Mouse (Mus musculus): Measurements from ENCODE around the gene Acadl.

The Acadl gene

DNA sequence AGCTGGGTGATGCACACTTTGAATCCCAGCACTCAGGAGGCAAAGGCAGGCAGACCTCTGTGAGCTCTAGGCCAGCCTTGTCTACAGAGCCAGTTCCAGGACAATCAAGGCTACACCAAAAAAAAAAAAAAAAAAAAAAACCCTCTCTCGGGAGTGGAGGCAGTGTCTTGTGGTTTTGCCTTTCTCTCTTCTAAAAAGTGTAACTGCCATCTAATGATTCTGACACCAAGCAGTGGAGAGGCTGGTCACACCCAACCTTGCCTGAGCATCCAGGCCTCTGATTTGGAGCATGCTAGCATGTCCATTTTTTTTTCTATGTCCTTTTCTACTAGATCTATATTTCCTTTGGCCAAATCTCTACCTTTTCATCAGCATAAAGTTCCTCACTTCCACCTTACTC is 23.9 kb downstream of the Acadl start:
- DNase-seq: no peak

DNA sequence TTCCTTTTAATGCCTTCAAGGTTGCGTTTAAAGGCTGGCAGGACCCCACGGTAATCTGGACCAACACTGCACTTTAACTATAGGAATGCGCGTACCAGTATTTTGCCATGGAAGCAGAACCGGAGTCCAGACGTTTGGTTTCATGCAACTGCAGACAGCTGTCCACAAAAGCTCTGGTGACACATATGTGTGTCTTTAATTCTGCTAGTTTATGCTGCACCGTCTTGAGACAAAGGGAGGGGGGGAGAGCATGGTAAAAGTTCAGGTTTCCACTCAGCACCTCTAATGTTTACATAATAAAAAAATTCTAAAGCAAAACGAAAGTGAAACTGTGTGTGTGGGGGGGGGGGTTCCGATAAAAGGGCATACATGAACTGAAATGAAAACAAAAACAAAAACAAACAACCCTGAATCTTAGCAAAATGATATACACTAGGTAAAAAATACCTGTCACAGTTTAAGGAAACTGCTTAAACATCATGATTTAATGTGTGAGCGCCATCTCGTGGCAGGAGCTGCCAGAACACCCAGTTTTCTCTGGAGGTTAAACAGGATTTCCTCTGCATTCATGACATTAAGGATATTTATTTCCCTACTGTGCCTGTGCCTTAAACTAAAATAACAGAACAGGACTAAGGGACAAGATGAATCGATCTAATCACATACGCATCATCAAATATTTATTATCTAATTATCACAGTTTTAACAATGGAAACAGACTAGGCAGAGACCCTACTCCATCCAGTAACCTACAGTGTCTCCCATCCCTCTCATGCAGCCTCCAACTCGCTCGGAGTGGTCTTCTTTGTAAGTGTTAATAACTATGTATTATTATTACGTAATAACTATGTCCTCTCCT is 24.7 kb downstream of the Acadl start:
- peak; percentile 89 for DNase-seq

DNA sequence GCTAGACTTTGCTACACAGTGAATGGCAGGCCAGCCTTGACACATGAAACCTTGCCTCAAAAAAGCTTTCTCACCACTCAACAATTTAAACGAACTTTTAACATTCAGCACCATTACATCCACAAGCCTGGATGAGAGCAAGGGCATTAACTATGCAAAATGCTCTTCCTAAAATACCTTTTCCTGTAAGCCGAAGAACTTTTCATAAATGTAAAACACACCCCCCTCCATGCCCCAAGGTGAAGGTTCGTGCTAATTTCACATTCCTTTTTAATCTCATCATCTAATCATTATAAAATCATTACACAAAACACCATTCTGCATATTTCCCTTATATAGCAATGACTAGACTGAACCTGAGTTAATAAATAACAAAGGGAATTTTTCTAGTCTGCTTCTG is 25.9 kb downstream of the Acadl start:
- DNase-seq: peak; percentile 61

DNA sequence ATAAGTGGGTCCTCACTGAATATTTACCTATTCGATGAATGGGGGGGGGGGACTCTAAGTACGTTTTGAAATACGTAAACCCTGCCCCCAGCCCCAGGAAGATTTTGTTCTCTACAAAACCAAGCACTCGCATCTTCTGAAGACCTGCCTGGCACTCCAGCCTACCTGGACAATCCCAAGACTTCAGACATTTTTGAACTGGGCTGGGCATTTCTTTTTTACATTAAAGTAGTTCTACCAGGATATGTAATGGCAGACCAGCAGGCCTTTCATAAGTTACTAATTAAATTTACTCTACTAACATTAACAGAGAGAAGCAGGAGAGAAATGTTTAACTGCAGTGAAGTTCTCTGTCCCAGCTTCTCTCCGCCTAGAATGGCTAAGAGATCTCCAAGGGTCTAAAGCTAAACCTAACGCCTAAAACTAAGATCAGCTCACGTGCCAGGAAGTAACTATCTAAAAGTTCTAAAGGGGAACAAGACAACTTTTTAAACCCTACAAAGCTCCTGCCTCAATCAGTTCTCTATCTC is 30.4 kb downstream of the Acadl start:
- peak; percentile 87 for DNase-seq

DNA sequence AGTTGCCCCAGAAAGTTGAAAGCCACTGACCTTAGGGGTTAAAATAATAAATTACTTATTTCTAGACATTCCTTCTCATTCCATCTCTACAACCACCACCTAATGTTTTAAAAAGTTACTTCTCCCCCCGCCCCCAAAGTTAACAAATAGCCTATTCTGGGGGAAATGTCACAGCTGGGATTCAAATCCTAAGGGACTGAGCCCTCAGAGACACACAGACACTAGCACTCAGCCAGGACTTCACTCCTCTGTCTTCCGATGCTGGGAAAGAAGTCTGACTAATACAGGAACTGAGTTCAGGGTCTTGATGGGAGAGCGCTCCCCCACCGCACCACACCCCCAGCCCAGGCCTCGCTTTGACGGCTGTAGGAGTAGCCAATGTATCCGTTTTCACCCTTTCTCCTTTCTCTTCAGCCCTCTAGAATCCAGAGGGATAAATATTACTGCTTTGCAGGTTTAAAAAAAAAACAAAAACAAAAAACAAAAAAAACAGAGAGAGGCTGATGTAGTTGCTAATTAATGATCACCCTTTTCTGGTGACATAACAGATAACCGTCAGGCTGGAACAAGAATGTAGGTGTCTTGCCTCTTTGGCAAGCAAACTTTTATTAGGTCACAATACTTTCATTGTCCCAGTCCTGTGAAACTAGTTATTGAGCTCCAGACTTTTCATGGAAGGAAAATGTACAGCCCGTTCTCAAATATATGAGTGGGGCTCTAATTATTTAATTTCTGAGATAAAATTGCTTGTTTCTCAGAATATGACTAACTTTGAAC is 31.1 kb downstream of the Acadl start:
- DNase-seq: peak; percentile 73

DNA sequence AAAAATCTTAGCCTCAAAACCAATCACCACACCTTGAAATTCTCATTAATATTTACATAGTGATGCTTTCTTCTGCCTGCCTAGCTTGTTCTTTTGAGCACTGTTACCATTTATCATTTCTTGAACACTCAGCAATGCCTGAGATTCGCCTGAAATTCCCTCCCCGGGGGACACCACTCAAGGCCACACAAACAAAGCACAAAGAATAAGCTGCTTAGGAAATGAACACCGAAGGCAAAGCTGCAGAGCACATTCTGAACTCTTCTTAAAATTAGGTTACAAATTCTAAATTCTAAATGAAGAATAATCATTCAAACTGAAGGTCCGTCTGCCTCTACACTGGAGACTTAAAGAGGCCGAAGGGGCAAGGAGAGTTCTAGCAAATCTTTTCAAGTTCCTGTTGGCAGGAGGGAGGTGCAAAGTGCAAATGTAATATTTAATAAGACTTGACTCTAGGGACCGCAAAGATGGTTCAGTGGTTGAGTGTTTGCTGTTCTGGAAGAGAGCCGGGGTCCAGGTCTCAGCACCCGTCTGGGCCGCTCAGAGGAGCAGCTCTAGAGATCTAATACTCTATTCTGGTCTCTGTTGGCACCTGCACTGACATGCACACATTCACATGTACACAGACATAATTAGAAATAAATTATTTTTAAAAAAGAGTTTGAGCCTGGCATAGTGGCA is 33.5 kb downstream of the Acadl start:
- peak; percentile 79 for DNase-seq

DNA sequence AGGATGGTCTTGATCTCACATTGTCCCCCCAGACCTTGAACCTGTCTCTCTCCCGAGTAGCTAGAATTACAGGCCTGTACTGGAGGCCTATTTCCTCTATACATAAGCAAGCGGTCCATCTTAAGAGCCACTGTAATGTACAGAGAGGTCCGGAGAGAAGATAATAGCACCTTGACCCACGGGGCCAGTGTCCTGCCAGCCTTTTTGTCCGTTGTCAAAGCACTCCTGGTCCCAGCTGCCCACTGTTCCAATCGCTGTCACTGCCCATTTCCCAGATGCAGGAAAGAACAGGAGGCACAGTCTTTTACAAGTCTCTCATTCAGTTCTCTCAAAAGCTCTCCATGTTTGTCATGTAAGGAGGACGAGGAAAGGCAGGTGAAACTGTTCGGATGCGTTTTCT is 41.1 kb downstream of the Acadl start:
- no peak for DNase-seq

DNA sequence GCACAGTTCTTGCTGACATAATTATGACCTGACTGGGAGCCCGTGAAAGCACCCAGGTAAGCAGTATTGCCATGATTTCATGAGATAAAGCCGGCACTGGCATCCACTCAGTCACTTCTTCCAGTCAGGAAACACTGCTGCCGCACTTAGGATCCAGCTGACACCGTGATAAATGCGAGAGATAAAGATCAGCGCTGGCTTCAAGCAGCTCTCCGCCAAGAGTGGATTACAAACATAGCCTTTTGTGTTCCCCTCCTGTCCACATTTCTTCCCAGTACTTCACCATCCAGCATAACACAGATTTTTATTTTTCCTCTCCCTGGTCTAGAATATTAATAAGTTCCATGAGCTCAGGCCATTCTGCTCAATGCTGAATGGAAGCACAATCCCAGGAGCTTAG is 42.8 kb downstream of the Acadl start:
- peak; percentile 43 for DNase-seq

DNA sequence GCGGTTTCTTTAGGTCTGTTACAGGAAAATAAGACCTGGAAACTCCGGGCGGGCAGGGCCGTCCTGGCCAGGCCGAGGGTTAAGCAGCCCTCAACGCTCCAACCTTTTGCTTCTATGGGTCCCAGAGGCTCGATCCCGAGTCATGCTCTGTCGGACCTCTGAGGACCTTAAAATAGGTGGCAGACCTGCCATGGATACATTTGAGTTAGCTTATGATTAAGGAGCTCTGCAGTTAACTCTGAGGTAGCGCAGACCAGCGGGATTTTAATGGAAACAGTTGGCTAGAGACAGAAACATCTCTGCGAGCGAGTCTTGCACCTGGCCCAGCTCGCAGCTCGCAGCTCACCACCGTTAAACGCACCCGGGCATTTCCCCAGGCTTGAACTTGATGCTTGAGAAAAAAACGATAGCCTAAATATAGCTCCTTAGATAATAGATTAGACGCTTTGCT is 45.2 kb downstream of the Acadl start:
- DNase-seq: no peak

DNA sequence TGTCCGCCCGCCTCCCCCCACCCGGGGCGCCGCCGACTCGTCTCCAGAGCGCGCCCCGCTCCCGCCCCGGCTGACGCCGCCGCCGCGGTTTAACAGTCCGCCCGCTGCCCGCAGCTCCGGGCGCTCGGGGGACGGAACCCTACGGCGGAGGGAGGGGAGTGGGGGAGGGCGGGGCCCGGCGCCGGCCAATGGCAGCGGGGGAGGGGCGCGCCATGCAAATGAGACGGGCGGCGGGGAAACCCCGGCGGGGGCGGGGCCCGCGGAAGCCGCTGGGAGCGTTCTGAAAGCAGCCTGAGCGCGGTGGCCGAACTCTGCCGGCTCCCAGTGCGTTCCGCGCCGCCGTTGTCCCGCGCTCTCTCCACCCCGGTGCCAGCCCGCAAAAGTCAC is 45.6 kb downstream of the Acadl start, which contains the start of gene Kansl1l:
Kansl1l (minus strand) TSS at position 110 of the 387 bp plus-strand sequence.
- peak; percentile 95 for DNase-seq

DNA sequence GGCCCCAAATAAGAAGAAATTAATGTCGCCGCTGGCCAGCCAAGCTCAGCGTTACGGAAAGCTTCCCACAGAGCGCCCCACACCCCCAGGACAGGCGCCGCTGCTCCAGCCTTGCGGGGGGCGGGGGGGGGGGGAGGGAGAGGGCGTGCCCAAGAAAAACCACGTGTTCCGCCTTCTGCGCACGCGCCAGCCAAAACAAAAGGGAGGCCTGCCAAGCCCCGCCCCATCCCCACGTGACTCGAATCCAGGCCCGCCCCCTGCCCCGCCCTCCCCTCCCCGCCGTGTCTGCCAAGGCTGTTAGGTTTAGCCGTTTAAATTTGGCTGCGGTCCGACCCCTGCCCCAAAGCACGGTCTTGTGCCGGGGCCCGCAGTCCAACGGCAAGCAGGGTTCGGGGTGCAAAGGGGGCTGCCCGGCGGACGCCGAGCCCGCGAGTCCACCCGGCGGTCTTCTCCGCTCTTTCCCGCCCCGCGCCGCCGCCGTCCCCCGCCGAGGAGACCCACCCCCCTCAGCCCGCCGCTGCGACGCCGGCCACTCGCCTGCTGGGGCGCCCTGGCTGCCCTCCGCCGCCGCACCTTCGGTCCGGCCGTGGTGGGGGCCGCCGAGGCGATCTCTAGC is 46.1 kb downstream of the Acadl start:
- DNase-seq: peak; percentile 91

DNA sequence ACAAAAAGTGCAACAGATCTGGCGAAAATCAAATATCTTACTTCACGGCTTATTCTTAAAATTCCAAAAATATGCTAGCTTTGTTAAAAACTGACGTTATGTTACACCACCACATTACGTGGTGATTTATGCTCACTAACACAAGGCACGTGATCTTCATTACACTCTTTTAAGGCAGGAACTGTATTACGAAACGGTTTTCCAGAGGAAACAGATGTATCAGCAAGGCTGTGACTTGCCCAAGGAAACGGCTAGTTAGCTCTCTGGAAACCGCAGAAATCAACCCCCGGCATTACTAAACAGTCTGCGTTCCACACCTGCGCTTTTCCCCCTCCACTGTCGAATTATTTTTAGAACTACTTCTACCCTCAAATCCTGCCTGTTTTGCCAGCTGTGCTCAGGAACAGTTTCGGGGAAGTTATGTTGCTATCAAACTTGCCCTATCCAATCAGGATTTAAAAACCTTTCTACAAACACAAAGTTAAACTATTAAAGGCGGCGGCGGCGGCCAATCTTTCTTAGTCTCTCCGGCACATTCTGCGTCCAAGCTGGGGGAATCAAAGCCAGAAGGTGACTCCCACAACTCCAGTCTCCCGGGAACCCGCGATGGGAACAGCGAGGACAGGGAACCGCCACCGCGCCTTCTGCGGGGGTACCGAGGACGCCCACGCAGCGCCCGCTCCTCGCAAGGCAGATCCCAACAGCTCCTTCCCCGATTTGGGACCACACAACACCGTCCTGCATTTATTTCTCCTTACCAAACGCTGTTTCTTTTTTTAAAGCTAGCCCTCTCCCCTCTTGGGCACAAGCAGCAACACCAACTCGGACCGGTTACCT is 46.9 kb downstream of the Acadl start:
- DNase-seq: peak; percentile 86

DNA sequence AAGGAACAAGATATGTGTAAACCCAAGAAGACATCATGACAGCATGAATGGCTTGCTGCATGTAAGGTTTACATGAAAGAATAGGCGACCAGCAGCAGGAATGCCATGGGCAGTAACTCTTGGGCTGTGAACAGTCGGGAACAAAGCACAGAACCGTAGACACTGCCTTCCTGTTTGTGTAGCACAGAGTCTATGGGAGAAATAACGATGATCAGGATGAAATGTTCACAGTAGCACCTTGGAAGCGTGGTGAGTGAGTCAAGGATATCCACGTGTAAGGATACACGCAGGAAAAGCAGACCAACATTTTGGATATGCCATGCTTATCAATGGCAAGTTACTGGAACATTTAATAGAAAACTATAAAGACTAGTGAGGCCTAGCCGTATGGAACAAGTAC is 48.3 kb downstream of the Acadl start:
- no peak for DNase-seq

DNA sequence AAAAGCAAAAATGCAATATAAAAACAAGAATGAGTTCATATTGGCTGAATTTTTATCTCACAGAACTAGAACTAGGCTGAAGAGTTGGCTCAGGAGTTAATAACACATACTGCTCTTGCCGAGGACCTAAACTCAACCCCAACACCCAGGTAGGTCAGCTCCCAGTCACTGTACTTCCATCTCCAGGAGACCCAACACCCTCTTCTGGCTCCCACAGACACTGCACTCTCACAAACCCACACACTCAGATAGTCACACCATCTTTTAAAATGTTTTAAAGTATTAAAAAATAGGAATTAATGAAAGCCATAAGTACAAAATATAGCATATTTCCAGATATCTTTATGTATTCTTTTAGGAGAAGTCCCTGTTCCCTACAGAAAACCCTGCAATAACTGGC is 49.9 kb downstream of the Acadl start:
- no peak for DNase-seq

DNA sequence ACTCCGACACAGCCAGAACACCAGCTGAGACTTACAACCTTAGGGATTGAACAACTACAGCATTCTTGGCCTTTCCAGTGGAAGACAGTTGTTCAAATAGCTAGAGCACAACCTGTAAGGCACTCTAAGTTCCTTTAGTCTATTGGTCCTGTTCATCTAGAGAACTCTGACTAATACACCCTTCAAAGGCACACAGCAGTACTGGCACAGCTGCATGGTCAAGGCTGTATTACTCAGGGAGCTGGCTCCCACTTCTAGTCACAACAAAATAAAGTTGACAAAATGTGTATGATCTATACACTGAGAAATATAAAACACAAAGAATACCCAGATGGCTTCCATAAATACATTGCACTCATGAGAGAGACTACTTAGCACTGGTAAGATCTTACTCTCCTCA is 56.3 kb downstream of the Acadl start:
- no peak for DNase-seq

DNA sequence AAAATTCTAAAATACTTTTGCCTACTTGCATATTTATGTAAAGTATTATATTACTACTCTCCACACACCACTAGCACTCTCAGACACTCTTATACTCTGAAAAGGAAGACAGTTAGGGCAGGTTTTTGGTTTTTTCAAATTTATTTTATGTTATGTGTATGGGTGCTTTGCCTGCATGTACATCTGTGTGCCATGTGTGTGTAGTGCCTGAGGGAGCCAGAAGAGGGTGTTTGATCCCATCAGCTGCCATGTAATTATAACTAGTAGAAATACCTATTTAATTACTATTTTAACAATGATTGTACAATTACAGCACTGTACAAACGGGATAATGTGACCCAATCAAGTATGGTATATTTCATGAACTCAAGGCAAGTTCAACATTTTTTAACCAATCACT is 57.7 kb downstream of the Acadl start:
- DNase-seq: no peak

DNA sequence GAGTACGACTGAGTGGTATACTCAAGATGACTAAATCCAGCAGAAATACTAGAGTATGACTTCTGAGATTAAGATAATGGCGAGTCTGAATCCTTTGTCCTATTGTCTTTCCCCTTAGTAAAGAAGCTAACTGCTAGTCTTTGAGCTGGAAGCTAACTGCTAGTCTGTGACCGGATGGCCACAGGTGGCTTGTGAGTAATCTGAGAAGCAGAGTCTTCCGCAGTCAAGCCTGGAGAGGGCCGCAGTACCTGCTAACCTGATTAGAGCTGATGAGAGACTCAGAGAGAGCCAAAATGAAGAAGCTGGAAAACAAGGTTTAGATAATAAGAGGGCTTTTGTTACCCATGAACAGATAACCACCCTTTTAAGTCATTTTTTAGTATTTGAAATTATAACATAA is 58.4 kb downstream of the Acadl start:
- no peak for DNase-seq

DNA sequence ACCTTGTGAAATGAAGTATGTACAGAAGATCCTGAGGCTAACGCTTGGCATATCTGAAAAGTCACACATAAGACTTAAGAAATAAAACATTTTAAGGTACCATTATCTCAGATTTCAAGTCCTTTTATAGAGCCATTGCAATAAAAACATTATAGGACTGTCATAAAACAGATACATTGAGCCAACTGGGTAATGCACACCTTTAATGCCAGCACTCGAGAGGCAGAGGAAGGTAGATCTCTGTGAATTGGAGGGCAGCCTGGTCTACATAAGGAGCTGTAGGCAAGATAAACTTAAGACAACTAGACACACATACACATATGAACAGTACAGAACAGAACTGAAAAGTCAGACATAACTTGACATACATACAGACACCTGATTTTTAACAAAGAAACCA is 65.1 kb downstream of the Acadl start:
- DNase-seq: no peak

DNA sequence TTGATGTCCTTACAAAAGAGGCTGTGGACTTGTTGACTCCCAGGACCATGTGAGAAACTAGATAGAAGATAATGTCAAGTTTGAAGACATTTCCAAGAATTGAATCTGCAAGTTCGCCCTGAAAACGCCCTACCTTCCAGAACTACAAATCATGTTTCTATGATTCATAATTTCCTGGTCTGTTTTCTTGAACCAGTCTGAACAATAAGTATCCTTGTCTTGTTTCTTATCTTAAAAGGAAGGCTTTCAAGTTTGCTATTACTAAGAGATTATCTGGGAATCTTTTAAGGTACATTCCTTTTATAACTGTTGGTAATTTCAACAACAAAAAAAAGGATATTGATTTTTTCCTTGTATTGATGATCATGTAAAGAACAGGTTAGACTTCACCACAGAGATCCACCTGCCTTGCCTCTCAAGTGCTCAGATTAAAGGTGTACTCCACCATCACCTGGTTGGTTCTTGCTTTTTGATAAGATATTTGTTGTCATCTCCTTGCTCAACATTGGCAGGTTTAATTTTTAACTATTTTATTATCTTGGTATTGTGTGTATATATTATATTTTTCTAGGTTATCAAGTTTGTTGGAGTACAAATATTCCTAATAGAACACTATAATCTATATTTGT is 70.1 kb downstream of the Acadl start:
- no peak for DNase-seq

DNA sequence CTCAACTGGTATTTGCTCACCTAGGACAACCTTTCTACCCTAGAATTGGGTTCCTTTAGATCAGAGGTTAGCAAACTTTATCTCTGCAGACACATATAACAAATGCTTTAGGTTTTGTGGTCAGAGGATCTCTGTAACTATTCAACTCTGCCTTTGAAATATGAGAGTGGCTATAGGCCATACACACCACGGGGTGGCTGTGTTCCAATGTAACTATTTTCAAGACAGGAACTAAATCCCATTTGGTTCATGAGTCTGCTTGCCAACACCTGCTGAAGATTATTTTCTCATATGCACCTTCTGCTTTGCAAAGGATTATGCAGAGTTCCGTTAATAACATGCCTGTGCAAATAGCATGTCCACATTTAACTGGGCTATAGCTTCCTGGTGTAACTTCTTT is 80.8 kb downstream of the Acadl start:
- DNase-seq: no peak

DNA sequence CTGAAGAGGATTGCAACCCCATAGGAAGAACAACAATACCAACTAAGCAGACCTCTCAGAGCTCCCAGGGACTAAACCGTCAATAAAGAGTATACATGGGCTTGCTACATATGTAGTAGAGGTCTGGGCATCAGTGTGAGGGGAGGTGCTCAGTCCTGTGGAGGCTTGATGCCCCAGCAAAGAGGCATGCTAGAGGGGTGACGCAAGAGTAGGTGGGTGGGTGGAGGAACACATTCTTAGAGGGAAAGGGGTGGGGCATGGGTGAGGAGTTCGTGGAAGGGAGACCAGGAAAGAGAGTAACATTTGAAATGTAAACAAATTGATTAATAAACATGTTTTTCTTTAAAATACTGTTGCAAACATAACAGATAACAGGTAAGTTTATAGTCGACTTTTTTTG is 82.0 kb downstream of the Acadl start:
- DNase-seq: no peak

Measured in kidney, adult 9 months (tissue).